Mouse (Mus musculus) layer of hippocampus, adult 18-20 months (tissue): ENCODE results near the gene Adgrb3. TPM values are rescaled to one million over a fixed set of nuclear protein-coding genes. Genes with fewer than 3 reads are reported as not detected.

Experiments
- DNase-seq, 2 experiments: peaks; one replicate each; pipeline ENCODE4 v3.0.0; 2022; ENCODE audit warnings: low spot score in 2 of 2
- total RNA-seq, 2 experiments: library from RNA; stranded (reverse); gene quantifications; 2 replicates each; pipeline ENCODE4 v1.2.3; 2021

Adgrb3 gene
- total RNA-seq, 2 experiments from 2014 or later = 97.8 to 105 TPM

DNA sequence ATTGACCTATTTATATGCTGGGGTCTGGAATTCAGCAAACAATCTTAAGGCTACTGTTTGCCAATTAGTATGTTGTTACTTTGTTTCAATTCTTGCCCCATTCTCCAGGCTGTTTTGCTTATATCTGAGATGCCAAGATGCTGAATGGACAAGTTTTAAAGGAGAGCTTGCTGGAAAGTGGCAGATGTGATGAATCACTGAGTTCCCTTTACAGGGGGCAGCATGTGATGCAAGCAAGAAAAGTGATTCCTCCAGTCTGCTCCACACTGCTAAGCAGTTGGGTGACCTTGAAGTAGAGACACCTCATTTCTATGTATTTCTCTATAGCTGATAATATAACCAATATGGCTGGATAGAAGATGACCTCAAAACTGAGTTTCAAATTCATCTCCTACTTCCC, 512.4 kb downstream of the Adgrb3 start:
- DNase-seq = no peak

DNA sequence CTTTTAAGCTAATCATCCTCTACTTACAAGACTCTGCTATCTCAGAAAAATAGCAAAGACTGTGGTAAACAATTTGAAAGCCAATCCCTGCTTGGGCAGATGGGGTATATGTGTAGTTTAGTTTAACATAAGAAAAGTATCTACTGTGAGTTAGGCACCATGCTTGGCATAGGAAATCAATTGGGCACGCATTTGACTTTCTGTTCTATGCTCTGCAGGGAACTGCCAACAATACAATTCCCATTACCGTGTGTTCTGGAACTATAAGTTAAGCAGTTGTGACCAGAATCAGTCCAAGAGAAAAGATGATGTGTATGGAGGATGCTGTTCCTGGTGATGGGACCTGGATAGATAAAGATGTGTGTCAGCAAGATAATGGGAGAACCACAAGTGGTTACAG, 517.2 kb downstream of the Adgrb3 start:
- no peak for DNase-seq

DNA sequence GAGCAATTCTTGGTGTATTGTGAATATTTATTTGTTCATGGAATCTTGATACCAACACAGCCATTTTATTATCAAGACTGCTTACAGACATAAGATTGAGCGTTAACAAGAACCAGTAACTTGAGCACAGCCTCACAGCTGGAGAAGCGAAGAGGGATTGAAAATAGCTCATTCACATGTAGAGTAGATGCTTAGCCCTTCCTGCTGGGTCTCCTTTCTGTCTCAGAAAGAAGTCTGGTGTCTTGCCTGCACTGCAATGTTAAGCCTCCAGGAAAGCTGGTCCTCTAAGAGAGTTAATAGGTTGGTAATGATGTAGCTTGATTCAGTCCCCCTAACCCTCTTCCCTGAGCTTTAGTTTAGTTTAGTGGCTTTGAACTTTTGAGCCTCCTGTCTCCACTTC, 519.4 kb downstream of the Adgrb3 start:
- DNase-seq = no peak

DNA sequence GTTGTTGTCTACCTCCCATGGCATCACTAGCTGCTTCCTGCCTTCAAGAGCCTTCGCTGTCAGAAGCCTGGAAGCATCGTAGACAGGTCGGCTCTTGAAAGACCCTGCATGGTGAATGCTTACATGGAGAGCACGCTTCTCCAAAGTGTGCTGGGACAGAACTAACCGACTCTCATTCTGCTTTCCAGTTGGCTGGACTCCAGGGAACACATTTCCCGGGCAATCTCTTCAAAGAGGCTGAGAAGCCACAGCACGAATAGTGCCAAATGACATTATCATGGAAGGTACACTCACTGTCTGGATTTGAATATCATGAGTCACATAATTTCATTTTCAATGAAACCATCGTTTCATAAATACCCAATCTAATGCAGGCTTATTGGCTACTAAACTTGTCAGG, 548.0 kb downstream of the Adgrb3 start:
- peak; percentile 32 to 73 for DNase-seq

DNA sequence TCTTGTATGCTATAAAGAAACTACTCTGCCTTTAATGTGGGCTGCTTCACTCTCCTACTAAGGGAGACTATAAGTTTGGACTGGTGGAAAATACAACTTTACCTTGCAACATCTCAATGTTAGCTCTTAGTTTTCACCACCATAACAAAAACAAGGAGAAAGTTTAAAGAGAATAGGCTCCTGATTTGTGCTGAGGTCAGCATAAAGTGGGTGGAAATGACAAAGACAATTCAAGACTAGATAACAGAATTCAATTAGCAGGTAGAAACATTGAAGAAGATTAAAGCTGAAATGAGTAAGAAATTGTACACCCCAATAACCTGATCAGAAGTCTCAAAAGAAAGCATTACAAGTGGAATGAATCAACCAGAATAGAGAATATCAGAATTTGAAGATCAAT, 578.9 kb downstream of the Adgrb3 start:
- no peak for DNase-seq

DNA sequence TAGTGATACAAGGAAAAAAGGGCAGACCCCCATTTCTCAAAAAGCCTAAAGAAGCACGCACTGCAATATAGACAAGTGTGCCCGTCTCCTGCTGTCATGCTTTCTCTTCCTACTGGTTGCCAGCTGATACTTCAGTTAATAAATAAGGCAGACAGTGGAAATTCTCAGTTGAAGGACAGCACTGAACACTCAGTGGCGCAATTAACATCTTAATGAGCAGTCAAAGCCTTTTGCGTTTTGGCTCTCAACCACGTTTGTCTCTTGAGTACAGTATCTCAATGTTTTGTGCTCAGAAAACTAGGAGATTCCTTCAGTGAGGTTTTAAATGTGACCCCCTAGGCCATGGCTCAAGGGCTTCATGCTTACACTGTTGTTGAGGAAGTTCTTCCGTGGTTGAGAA, 587.1 kb downstream of the Adgrb3 start:
- DNase-seq = no peak

DNA sequence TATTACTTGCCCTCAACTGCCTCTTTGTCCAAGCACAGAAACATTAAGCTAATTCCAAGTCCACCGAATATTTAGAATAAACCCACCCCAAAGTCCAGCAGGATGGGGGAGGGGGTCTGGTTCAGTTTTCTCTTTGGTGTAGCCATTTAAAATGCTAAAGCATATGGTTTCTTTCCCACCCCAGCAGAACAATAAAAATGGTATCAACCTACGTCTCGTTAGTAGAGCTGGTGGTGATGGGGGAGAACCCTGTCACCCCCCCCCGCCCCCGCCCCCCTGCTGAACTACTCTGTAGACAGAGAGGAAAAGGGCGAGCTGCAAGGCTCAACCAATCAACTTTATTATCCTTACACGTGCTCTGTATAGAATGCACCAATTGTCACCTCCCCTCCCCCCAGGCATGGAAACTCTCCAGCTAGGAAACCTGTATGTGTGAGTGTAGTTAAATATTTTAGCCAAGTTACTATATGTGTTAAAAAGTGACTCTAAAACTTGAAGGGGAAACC, 600.2 kb downstream of the Adgrb3 start:
- DNase-seq = peak in 1 of 2 experiments; percentile 37

DNA sequence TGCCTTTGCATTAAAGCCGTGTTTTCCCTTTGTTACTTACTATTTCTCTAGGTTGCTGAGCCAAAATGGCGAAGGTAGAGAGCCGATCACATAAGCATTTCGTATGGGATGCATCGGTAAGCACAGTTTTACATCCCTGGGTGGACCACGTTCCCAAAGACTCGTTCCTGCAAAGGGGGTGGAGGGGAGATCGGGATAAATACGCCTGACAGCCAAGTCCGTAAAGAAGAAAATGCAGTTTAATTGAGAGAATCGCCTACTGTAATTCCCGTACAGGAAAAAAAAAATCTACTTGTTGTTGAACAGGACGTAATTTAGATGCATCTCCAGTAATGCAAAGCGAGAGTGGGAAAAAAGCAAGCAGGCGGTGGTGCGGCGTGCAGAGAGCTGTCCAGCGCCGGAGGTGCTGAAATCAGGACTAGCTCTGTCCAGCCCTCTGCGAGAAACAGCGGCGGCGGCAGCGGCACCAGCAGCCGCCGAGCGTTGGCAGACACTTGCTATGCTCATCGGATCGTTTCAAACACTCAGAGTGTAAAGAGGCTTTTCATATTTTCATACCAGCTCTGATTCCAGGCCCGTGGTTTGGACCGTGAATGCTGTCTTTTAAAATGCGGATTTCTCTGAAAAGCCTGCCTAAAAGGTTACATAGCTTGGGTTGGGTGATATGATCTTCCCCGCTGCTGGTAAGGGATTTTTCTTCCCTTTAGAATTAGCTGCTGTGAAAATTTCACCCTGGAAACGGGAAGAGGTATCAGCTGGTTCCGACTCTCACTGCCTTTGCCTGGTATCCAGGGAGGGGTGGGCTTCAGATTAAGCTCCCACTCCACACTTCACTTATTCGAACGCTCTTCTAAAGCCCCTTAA, 600.9 kb downstream of the Adgrb3 start:
- DNase-seq = peak; percentile 70 to 76

DNA sequence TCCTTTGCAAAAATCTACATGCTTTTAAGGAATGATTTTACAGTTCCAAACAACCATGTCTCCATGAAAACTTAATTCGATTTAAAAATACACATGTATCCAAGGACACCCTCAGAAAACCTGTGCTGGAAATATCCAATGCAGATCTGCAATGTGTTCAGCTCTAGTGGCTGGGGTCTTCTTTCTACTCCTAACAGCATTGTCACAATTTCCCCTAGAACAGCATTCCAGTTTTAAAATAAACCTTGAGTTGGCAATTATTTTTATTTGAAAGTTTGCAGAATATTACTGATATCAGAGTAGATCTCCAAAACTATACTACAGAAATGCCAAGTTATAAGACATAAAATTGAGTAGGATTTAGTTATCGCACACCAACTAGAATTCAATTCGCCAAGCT, 601.6 kb downstream of the Adgrb3 start:
- no peak for DNase-seq

DNA sequence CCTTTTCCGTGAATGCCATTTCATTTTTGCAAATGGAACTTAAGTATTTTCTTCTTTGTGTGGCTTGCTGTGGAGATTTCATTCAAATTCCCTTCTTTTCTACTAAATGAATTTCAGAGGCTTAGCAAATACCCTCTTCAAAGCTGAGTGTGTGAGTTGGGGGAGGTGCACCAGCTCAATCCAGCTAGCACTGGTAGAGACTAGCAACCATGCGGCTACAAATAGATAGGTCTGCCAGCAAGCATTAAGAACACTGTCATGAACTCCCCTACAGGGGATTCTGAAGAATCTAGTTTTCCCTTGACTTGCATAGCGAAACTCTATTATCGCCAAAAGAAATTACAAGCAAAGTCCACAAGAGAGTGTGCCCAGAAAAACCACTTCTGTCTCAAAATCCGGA, 624.9 kb downstream of the Adgrb3 start:
- DNase-seq = no peak

DNA sequence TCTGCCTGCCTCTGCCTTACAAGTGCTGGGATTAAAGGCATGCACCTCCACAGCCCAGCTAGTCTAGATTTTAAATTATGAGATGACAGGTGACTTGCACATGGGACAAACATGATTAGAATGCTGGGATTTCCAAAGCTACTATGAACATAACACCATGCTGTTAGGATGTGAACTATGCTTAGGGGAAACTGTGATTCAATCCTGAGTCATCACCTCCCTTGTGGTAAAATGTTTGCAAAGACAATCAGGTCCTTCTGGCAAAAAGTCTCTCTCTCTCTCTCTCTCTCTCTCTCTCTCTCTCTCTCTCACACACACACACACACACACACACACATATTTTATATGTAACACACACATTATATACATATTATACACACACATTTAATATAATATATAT, 630.1 kb downstream of the Adgrb3 start:
- no peak for DNase-seq

DNA sequence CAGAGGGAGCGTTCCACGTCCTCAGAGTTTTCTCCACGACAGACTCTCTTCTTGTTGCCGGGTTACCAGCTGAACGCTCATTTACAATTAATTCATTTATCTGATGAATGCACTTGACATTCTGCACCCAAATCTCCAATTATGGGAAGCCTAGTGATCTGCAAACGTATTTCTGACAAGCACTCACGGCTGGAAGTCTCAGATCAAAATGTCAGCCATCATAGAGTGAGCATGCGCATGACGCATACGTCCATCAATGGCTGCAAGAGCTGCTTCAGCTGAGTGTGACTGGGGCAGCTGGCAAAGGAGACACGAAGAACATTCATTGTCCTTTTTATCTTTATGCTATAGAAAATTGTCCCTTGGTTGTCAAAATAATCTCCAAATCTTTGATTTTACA, 637.5 kb downstream of the Adgrb3 start:
- DNase-seq = no peak

DNA sequence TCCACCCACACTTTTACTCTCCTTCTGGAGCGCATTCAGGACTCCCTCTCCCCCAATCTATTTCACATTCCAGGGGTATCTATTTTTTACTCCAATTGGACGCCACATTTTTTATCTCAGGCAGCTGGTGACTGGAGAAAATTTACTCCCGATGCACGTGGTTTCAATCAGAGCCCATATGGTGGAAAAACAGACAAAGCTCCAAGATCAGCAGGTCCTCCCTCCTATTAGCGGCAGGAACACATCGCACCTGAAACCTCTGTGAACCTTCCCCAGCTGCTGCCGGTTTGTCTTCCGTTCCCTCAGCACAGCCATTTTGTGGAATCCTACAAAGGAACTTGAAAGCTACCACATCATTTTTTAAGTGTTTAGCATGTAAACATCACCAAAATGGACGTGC, 640.2 kb downstream of the Adgrb3 start:
- DNase-seq = no peak

DNA sequence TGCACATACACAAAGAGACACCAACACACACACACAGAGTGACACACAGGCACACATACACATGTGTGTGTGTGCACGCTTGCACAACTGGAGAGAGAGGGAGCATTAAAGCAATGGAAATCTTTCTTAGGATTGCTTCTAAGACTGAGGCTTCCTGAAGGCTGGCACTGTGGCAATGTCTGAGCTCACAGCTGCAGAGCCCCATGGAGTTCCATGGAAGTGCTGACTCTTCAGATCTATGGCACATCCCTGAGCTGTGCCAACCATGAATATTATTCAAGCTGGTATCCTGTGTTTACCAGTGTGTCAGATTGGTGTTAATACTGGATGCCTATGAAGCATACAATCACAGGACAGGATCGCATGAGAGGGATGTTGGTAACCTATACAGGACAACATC, 643.6 kb downstream of the Adgrb3 start:
- no peak for DNase-seq

DNA sequence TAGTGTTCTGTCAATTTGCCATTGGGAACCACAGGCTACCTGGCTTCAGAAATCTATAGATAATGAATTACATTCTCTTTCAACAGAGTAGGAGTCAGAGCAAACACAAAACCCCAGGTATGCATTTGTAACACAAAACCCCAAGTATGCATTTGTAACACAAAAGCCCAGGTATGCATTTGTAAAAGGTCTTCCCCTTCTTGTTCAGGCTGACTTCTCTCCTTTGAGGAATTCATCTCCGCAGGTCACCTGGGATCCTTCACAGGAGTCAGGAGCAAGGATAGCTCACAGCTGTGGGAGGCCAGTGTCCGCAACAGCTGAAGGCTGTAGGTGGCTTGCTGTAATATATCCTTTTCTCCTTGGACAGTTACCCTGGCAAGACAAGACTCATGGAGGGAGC, 647.6 kb downstream of the Adgrb3 start:
- DNase-seq = no peak

DNA sequence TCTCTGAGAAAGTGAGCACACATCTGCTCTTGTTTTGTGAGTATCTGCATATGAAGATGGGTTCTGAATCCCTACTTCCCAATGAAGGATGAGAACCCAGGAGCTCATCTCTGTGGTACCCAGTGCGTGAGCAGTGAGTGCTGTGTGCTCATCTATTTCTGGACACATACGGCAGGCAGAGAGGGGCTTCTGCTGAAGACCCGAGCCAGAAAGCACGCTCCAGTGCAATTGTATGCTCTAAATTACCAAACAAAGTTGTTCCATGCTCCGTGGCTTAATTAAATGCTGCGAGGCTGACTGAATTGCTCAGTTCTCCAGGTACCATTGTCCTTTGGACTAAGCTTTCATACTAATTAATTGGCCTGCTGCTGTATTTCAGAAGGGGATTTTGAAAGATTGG, 648.9 kb downstream of the Adgrb3 start:
- DNase-seq = no peak

DNA sequence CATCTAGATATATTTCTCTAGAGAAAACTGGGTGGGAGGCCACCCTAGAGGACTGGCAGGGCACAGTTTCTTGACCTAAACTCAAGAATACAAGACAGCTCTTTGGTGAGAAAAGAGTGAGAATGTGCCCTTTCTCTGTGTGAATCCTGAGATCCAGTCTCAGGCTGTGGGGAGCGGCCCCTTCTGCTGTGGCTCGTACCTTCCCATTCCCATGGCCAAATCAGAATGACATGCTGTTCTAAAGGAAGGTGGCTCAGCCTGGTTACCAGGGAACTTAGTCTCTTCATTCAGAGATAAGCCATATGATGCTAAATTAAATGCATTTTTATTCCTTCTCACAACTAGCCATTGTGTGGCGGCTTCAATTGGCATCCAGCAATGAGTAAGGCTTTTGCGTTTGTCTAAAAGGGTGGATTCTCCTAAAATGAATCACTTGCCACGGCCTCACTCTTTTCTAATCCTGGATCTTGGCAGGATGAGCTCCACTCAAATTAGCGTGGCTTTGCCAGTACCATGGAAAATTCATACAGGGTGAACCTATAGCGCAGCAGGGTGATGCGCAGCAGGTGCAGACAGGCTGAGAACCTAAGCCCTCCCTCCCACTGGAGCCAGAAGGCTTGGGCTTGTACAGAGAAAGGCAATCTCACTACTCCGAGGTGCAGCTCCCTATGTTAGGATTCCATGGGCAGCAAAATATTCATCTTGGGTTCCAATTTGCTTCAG, 649.5 kb downstream of the Adgrb3 start:
- no peak for DNase-seq

DNA sequence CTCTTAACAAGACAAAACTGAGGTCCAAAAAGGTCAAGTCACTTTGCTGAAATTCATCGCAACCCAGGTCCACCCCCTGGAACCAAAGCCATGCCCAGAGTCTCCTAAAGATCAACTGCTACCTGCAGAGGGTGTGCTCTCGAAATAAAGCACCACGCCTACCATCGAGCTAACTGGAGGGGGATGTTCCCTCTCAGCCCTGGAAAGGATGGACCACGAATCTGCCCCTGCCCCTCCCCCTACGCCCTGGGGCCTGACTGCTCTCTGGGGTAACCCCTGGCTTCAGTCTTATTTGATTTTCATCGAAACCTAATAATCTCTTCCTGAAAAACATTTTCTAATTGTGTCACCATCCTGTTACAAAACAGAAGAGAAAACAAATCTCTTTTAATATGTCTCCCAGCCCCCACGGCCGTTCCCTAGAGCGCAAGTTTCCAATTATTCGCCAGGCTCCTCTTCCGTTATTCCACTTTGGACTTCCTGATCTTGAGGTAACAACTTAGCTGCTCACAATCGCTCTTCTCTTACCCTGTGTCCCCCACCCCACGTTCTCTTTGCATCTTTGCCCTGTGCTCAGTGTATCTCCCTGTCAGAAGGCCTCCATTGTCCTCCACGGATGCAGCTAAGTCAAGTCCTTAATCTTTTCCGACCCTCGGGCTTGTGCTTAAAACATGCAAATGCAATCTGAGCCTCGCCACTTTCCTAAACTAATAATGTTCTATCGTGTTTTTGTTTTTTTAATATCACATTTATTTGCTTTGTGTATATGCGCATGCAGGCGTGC, 651.0 kb downstream of the Adgrb3 start:
- no peak for DNase-seq

DNA sequence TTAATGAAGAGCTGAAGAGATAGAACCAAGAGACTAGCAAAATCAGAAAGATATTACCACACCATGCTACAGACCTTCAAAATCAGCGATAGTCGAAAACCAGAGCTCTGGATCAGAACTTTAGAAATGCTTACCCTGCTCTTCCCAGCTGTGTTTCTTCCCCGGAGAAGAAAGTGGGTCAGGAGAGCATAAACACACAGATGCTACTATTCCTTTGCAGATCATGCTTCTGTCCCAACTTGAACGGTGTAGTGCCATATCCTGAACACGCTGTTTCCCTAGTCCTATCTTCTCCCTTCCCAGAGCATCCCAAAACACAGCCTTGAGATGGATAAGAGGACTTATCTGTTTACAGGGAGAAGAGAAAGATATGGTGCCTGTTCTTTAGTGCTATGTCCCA, 662.4 kb downstream of the Adgrb3 start:
- no peak for DNase-seq

DNA sequence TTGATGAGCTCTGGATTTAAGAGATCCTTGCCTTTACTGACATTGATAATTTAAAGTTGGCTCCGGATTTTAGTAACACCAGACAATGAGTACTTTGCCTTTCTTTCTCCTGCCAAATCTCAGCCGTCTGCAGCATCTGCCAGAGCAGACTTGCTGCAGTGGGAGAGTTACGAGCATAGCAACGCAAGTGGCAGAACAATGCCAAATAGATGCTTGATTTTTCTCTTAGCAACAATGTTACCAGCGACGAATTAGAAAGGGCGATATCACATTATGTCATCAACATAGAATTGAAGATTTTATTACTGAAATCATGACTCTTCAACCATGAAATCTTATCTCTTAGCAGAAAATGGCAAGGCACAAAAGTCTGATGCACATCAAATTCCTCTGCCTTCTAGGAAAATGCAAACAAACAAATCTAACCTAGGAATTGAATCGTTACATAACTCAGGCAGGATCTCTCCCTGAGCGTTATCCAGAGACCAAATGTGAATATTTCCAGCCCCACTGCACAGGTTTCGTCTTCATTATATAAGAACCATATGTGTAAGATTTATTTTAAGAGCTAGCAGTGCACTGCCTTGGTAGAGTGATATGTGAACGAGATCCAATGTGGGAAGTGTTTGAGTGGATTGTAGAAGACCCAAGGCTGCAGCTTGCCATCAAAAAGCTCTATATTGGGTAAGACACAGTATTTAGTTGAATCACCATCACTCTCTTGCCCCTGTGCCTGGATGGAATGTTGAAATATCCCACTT, 663.3 kb downstream of the Adgrb3 start:
- peak; percentile 73 to 88 for DNase-seq

DNA sequence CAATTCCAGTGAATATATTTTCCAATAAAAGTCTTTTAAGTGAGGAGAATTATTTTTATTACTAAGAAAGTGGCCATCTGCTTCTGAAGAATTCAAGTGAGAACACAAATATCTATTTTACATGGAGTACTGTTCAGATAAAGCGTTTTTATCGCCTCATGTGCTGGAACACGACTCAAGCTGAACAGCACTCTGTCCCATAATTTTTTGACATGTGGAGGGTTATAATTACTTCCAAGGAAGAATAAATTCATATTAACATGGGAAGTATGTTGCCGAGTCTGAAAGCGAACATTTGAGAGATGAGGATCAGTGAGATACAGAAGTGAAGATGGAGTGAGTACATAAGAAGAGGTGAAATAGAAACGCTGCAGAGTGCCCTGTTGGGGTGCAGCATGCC, 665.9 kb downstream of the Adgrb3 start:
- DNase-seq = peak in 1 of 2 experiments; percentile 60
